Mouse (Mus musculus) stomach, embryonic 14.5 days (tissue): Measurements from ENCODE around the gene Frmd7. TPM values are rescaled to one million over a fixed set of nuclear protein-coding genes. Genes with fewer than 3 reads are reported as not detected.

Experiments used
- ATAC-seq: fragments of 200-750 bp; cut with Nextera tagmentation; 2 replicates; pipeline ENCODE4 v1.8.0; 2017; ENCODE audit warnings: low read depth, moderate TSS enrichment; ENCODE audit not compliant: insufficient number of reproducible peaks, insufficient read depth, low FRiP score
- H3K27ac ChIP-seq: fragments of 300-500 bp; sonication (generic); 2 replicates; pipeline ENCODE4 v1.5.1; 2014; ENCODE audit warnings: mild to moderate bottlenecking, low read length, moderate library complexity, mixed read lengths
- H3K27me3 ChIP-seq: fragments of 300-500 bp; sonication (generic); 2 replicates; pipeline ENCODE4 v1.6.1; 2014; ENCODE audit warnings: low read length, control low read depth, mixed read lengths; ENCODE audit not compliant: control insufficient read depth, insufficient read depth
- H3K36me3 ChIP-seq: fragments of 300-500 bp; sonication (generic); 2 replicates; pipeline ENCODE4 v1.6.1; 2014; ENCODE audit warnings: mild to moderate bottlenecking, control low read depth, low read length, moderate library complexity, mixed read lengths; ENCODE audit not compliant: control insufficient read depth, insufficient read depth
- H3K4me1 ChIP-seq: fragments of 300-500 bp; sonication (generic); 2 replicates; pipeline ENCODE4 v1.6.1; 2014; ENCODE audit warnings: low read length, control low read depth, mixed read lengths; ENCODE audit not compliant: control insufficient read depth, insufficient read depth
- H3K4me2 ChIP-seq: fragments of 300-500 bp; sonication (generic); replicated peaks from 2 replicates; pipeline ENCODE4 v1.6.1; 2014; ENCODE audit warnings: low read depth, low read length, control low read depth
- H3K4me3 ChIP-seq: fragments of 300-500 bp; sonication (generic); 2 replicates; pipeline ENCODE4 v1.5.1; 2014; ENCODE audit warnings: low read depth, low read length, control low read depth
- H3K9ac ChIP-seq: fragments of 300-500 bp; sonication (generic); replicated peaks from 2 replicates; pipeline ENCODE4 v1.6.1; 2014; ENCODE audit warnings: low read depth, mild to moderate bottlenecking, control low read depth, low read length, moderate library complexity, mixed read lengths
- H3K9me3 ChIP-seq: fragments of 300-500 bp; sonication (generic); 2 replicates; pipeline ENCODE4 v1.6.1; 2016; ENCODE audit warnings: low read depth, low read length, control low read depth; ENCODE audit not compliant: control insufficient read depth
- WGBS: fragments of 180-500 bp; shearing (Covaris S2); extraction: QIAGEN DNeasy Blood & Tissue Kit; methylation state at CpG from one replicate; pipeline ENCODE4 v1.1.7; 2014; 5-methylcytosine and 5-hydroxymethylcytosine counted together
- polyA plus RNA-seq: library from polyadenylated mRNA; unstranded; fragments of >200 nt; fragmentation: Nextera tagmentation; extraction: Ambion mirVana; gene quantifications from 2 replicates; pipeline ENCODE4 v1.2.1, GENCODE M21; 2014

Gene Frmd7
- polyA plus RNA-seq, 1 experiment from 2014 or later, result not detected

DNA sequence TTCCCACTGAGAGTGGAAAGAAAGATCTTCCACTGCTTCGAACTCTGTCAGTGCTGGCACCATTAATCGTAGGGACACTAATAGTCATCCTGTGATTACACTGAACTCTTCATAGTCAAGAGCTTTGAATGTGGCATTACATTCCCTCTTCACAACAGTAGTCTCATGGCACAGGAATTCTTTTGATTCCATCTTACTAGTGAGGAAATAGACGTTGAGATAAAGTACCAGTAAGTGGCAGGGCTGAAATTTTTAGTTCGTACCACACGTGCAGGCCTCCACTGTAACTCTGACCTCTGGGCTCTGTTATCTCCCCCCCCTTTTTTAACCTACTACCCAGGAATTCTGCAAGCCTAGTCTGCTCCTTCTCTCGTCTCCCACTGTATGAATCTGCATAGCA, 20.4 kb upstream of the Frmd7 start:
- Histone ChIP-seq H3K9ac (no peak overlapping the region), H3K4me1 (no peaks in the 10 kb centered on the region), H3K36me3 (no peaks in the 10 kb centered on the region), H3K27me3 (no peaks in the 10 kb centered on the region), H3K27ac (no peak overlapping the region), H3K4me3 (no peak overlapping the region), H3K9me3 (no peaks in the 10 kb centered on the region), H3K4me2 (no peak overlapping the region)
- 61% methylated on average over 6 of the region's 6 CpGs for WGBS
- ATAC-seq, result no peak

DNA sequence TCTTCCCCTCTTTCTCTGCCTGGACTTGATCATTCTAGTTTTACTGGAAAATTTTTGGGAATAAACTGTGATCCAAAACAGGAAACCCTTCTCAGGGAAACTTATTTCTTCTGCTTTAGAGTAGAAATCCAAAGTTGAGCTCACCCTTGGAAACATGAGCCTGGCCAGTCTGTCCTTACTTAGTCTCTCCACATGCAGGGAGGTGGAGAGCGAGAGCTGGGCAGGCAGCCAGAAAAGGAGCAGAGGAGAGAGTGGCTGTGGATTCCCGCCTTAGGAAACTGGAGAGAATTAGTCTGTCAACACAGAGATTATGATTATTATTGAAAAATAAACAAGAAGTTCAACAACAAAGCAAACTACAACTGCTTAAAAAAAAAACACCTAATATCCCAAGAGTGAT, 6.1 kb upstream of the Frmd7 start:
- Histone ChIP-seq H3K4me1 (no peaks in the 10 kb centered on the region), H3K27ac (no peak overlapping the region), H3K4me2 (no peak overlapping the region), H3K9ac (no peak overlapping the region), H3K36me3 (no peaks in the 10 kb centered on the region), H3K27me3 (no peaks in the 10 kb centered on the region), H3K4me3 (no peak overlapping the region), H3K9me3 (no peaks in the 10 kb centered on the region)
- no peak for ATAC-seq
- WGBS, result 44% methylated on average over 2 of the region's 2 CpGs

DNA sequence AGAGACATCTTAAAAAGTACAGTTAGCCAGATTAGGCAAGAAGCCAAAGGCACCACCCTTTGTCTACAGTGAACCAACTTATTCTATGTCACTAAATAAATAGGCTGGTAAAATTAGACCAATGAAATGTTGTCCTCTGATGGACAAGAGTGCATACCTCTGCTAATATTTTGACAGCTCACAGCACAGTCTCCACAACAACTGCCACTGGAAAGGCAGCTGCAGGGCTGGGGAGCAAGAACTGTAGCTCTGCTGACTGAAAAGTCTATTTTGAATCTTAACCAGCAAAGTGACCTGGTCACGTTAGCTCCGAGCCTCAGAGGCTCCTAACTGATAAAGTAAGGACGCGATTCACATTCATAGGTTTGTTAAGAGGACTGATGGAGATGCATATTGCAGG, 5.6 kb upstream of the Frmd7 start:
- Histone ChIP-seq H3K9me3 (no peaks in the 10 kb centered on the region), H3K4me1 (no peaks in the 10 kb centered on the region), H3K4me3 (no peak overlapping the region), H3K36me3 (no peaks in the 10 kb centered on the region), H3K9ac (no peak overlapping the region), H3K27me3 (no peaks in the 10 kb centered on the region), H3K4me2 (no peak overlapping the region), H3K27ac (no peak overlapping the region)
- ATAC-seq, result no peak
- 67% methylated on average over 4 of the region's 4 CpGs for WGBS

DNA sequence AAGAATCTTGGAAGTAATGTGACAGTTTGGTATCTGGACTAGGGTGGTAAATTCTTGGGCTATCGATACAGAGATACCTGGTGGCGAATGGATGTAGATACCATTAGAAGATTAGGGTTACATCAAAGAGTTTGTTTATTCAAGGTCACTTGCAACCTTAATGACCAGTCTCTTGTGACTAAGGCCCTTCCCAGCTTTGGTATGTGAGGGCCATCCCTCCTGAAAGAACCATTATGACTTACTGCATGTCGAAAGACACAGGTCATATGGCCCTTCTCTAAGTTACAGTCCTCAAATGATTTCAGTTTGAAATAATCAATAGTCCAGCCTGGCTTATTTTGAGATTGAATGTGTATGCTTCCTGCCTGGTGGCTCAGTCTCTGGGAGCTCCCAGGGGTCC, 5.4 kb downstream of the Frmd7 start:
- no peak for ATAC-seq
- WGBS, result 78% methylated on average over 3 of the region's 3 CpGs

DNA sequence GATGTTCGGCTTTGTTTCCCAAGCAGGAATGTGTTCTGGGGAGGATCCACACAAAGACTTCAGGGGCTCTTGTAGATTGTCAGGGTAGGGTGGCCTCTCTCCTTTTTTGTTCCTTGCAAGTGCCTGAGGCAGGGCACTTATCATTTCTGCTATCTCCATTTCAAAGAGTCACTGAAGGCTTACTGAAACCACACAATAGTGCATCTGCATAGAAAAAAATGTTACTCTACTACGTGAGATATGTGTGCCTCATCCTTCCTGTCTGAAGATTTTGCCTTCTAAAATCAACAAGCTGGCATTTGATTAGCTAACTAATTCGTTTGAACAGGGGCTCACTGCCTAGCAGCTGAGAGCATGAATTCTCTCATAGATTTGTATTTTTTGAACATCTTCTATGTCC, 12.2 kb downstream of the Frmd7 start:
- ATAC-seq, result no peak
- 42% methylated on average over 3 of the region's 3 CpGs for WGBS

More for the DNA sequence above, 5.4 kb downstream of the Frmd7 start:
- no peaks in the 10 kb centered on the region for H3K27me3 ChIP-seq
- H3K36me3 ChIP-seq, result no peaks in the 10 kb centered on the region
- no peak overlapping the region for H3K9ac ChIP-seq
- no peaks in the 10 kb centered on the region for H3K4me1 ChIP-seq
- H3K4me3 ChIP-seq, result no peak overlapping the region
- no peak overlapping the region for H3K4me2 ChIP-seq
- H3K9me3 ChIP-seq, result no peaks in the 10 kb centered on the region
- H3K27ac ChIP-seq, result no peak overlapping the region

DNA sequence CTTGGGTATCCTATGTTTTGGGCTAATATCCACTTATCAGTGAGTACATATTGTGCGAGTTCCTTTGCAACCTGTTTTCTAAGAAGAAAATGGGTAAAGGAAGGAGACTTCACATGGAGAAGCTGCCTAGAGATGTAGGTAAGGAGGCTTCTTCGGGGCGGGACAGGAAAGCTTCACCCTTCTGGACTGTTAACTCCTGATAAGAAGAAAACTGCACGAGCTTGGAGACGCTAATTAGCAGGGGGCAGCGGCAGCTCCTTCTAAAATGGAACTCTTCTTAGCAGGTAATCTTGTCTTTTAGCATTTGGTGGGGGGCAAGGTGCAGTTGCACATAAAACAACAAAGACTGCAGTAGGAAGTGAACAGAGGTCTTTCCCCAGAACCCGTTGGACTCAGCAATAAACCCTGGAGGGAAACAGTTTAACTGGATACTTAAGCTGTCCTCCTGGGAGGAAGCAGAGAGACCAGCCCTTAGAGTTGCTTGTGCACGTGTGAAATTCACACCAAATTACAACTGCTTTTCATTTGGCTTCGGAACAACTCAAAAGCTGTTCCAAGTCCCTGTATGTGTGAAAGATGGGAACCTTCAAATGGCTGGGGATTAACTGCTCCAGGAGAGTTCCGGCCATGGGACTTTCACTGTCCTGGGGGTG, 15.5 kb downstream of the Frmd7 start:
- WGBS, result 72% methylated on average over 10 of the region's 10 CpGs
- Histone ChIP-seq H3K27ac (no peak overlapping the region), H3K4me2 (no peak overlapping the region), H3K36me3 (no peaks in the 10 kb centered on the region), H3K4me3 (no peak overlapping the region), H3K9me3 (no peaks in the 10 kb centered on the region), H3K27me3 (no peaks in the 10 kb centered on the region), H3K9ac (no peak overlapping the region), H3K4me1 (no peaks in the 10 kb centered on the region)
- ATAC-seq, result no peak

More for the DNA sequence above, 12.2 kb downstream of the Frmd7 start:
- no peak overlapping the region for H3K4me3 ChIP-seq
- no peaks in the 10 kb centered on the region for H3K4me1 ChIP-seq
- no peak overlapping the region for H3K9ac ChIP-seq
- H3K27me3 ChIP-seq, result no peaks in the 10 kb centered on the region
- H3K4me2 ChIP-seq, result no peak overlapping the region
- H3K36me3 ChIP-seq, result no peaks in the 10 kb centered on the region
- H3K27ac ChIP-seq, result no peak overlapping the region
- H3K9me3 ChIP-seq, result no peaks in the 10 kb centered on the region

DNA sequence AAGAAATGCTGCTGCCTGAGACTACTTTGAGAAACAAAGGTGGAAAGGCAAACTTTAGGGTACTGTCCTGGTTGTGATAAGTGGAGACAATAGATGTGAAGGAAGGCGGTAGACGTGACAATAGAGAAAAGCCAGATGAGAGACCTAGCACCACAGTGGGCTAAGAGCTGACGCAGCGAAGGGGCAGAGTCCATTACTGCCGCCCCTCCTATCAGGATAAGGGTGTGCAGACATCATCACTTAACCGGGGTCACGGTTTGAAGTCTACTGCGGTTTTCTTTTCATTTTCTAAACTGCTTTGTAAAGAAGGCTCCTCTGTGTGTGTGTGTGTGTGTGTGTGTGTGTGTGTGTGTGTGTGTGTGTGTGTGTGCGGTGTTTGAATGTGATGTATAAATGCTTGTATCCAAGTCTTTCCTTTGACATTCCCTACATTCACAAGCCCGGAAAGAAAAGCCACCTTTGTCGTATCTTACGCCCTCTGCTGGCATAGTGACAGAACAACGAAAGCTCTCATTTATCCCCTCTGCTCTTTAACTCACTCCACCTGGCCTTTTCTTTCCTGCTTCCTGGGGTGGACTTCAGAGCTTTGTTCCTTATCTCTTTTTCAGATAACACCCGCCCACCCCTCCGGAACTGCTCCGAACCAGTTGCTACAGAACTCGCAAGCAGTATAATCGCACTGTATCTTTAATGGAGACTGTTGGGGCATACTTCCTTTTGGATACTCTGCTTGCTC, 17.7 kb downstream of the Frmd7 start:
- Histone ChIP-seq H3K4me3 (no peak overlapping the region), H3K27ac (no peak overlapping the region), H3K4me1 (no peaks in the 10 kb centered on the region), H3K9ac (no peak overlapping the region), H3K4me2 (no peak overlapping the region), H3K9me3 (no peaks in the 10 kb centered on the region), H3K27me3 (no peaks in the 10 kb centered on the region), H3K36me3 (no peaks in the 10 kb centered on the region)
- ATAC-seq, result no peak
- 43% methylated on average over 18 of the region's 18 CpGs for WGBS

DNA sequence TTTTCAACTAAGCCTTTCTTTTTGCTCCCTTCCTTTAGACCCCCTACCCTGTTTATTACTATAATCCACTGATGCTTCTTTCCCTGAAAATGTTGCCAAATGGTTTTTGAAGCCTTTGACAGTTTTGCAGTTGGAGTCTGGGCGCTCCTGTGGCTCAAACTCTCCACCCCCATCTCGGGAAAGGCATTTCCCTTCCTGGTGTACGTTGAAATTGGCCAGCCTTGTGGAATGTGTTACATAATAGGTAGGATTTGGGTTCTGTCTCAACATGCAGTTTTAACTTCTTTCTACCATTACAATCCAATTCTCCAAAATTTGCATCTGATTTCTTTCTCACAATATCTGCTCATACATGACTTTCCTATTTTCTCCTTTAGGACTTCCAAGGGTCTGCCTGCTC, 23.8 kb downstream of the Frmd7 start:
- H3K9me3 ChIP-seq, result no peaks in the 10 kb centered on the region
- 28% methylated on average over 3 of the region's 3 CpGs for WGBS
- no peak overlapping the region for H3K4me3 ChIP-seq
- no peak overlapping the region for H3K9ac ChIP-seq
- H3K27me3 ChIP-seq, result no peaks in the 10 kb centered on the region
- ATAC-seq, result no peak
- no peak overlapping the region for H3K4me2 ChIP-seq
- H3K36me3 ChIP-seq, result no peaks in the 10 kb centered on the region
- H3K27ac ChIP-seq, result no peak overlapping the region
- no peaks in the 10 kb centered on the region for H3K4me1 ChIP-seq
